Mouse (Mus musculus) monocyte, adult 5-6 weeks (primary cell): ENCODE results near the gene Ugt1a5. TPM values are rescaled to one million over a fixed set of nuclear protein-coding genes. Genes with fewer than 3 reads are reported as not detected.

ENCODE experiments used
- ATAC-seq: fragments of 153-309, 156-312 bp; replicated peaks from 2 replicates; pipeline ENCODE4 v1.8.0; 2017; ENCODE audit warnings: mild to moderate bottlenecking; ENCODE audit not compliant: low TSS enrichment, insufficient number of reproducible peaks, severe bottlenecking, poor library complexity, low FRiP score
- total RNA-seq: library from RNA; stranded (forward); fragments of 200-1000, 200-491, 200-594 nt; gene quantifications from 3 replicates; pipeline ENCODE4 v1.2.3, GENCODE M21; 2017

The Ugt1a5 gene
- total RNA-seq, 1 experiment from 2014 or later: not detected

GRCm38 (mm10) chr1:88232664-88233380 lies 67.0 kb downstream of the Ugt1a5 start:
- ATAC-seq: no peak

GRCm38 (mm10) chr1:88233421-88234247 lies 67.8 kb downstream of the Ugt1a5 start:
- ATAC-seq: no peak

GRCm38 (mm10) chr1:88234248-88234610 lies 68.4 kb downstream of the Ugt1a5 start:
- ATAC-seq: no peak

GRCm38 (mm10) chr1:88234646-88235045 lies 68.8 kb downstream of the Ugt1a5 start:
- ATAC-seq: no peak

- no peak for ATAC-seq
These were observed 69.5 kb downstream of the Ugt1a5 start for GRCm38 (mm10) chr1:88235046-88235893.

- ATAC-seq: no peak
These were observed 70.1 kb downstream of the Ugt1a5 start for GRCm38 (mm10) chr1:88235894-88236415.

GRCm38 (mm10) chr1:88237311-88237710 lies 71.5 kb downstream of the Ugt1a5 start:
- no peak for ATAC-seq

GRCm38 (mm10) chr1:88238771-88239170 lies 73.0 kb downstream of the Ugt1a5 start:
- no peak for ATAC-seq

- no peak for ATAC-seq
These were observed 74.3 kb downstream of the Ugt1a5 start for GRCm38 (mm10) chr1:88240072-88240471.

GRCm38 (mm10) chr1:88240579-88240978 lies 74.8 kb downstream of the Ugt1a5 start:
- no peak for ATAC-seq

- ATAC-seq: no peak
These were observed 78.0 kb downstream of the Ugt1a5 start for GRCm38 (mm10) chr1:88243861-88244260.

- ATAC-seq: no peak
These were observed 80.1 kb downstream of the Ugt1a5 start for GRCm38 (mm10) chr1:88245881-88246280.

- ATAC-seq: no peak
These were observed 80.6 kb downstream of the Ugt1a5 start for GRCm38 (mm10) chr1:88246386-88246785.

- no peak for ATAC-seq
These were observed 81.8 kb downstream of the Ugt1a5 start for GRCm38 (mm10) chr1:88247660-88248059.

- ATAC-seq: no peak
These were observed 82.8 kb downstream of the Ugt1a5 start for GRCm38 (mm10) chr1:88248658-88249057.

- ATAC-seq: no peak
These were observed 83.8 kb downstream of the Ugt1a5 start for GRCm38 (mm10) chr1:88249596-88249995.

GRCm38 (mm10) chr1:88250023-88250422 lies 84.2 kb downstream of the Ugt1a5 start:
- no peak for ATAC-seq

- no peak for ATAC-seq
These were observed 87.3 kb downstream of the Ugt1a5 start for GRCm38 (mm10) chr1:88253106-88253505.

GRCm38 (mm10) chr1:88253540-88253939 lies 87.7 kb downstream of the Ugt1a5 start:
- ATAC-seq: no peak
